Mouse (Mus musculus) heart, embryonic 11.5 days (tissue): Measurements from ENCODE around the gene Pcdh9. TPM values are rescaled to one million over a fixed set of nuclear protein-coding genes. Genes with fewer than 3 reads are reported as not detected.
A peak's percentile ranks its signal among the peaks of the same experiment; 100 is the strongest.

Source experiments
- ATAC-seq: fragments of 200-750 bp; cut with Nextera tagmentation; replicated peaks from 2 replicates; pipeline ENCODE4 v1.8.0; 2017; ENCODE audit warnings: moderate library complexity; ENCODE audit not compliant: insufficient number of reproducible peaks, low FRiP score, low TSS enrichment
- H3K27ac ChIP-seq: fragments of 300-500 bp; sonication (generic); 2 replicates; pipeline ENCODE4 v1.5.1; 2014; ENCODE audit warnings: mild to moderate bottlenecking, low read depth, low read length
- H3K27me3 ChIP-seq: fragments of 300-500 bp; sonication (generic); 2 replicates; pipeline ENCODE4 v1.6.1; 2014; ENCODE audit warnings: mild to moderate bottlenecking, low read length, mixed read lengths; ENCODE audit not compliant: control insufficient read depth, insufficient read depth
- H3K36me3 ChIP-seq: fragments of 300-500 bp; sonication (generic); 2 replicates; pipeline ENCODE4 v1.6.1; 2014; ENCODE audit warnings: mild to moderate bottlenecking, low read length, moderate library complexity, mixed read lengths; ENCODE audit not compliant: control insufficient read depth, insufficient read depth
- H3K4me1 ChIP-seq: fragments of 300-500 bp; sonication (generic); 2 replicates; pipeline ENCODE4 v1.6.1; 2014; ENCODE audit warnings: low read length; ENCODE audit not compliant: control insufficient read depth, insufficient read depth
- H3K4me2 ChIP-seq: fragments of 300-500 bp; sonication (generic); 2 replicates; pipeline ENCODE4 v1.6.1; 2014; ENCODE audit warnings: mild to moderate bottlenecking, moderate library complexity
- H3K4me3 ChIP-seq: fragments of 300-500 bp; sonication (generic); 2 replicates; pipeline ENCODE4 v1.5.1; 2014; ENCODE audit warnings: low read depth, low read length
- H3K9ac ChIP-seq: fragments of 300-500 bp; sonication (generic); 2 replicates; pipeline ENCODE4 v1.6.1; 2014; ENCODE audit warnings: mild to moderate bottlenecking, low read depth, low read length, moderate library complexity
- H3K9me3 ChIP-seq: fragments of 300-500 bp; sonication (generic); replicated peaks from 2 replicates; pipeline ENCODE4 v1.6.1; 2016; ENCODE audit warnings: low read length; ENCODE audit not compliant: control insufficient read depth
- WGBS: fragments of 180-500 bp; shearing (Covaris S2); extraction: QIAGEN DNeasy Blood & Tissue Kit; methylation state at CpG from one replicate; pipeline ENCODE4 v1.1.7; 2014; ENCODE audit not compliant: insufficient replicate concordance; 5-methylcytosine and 5-hydroxymethylcytosine counted together
- polyA plus RNA-seq: library from polyadenylated mRNA; unstranded; fragments of >200 nt; fragmentation: Nextera tagmentation; extraction: Ambion mirVana; gene quantifications from 2 replicates; pipeline ENCODE4 v1.2.1, GENCODE M21; 2014

Gene Pcdh9
- polyA plus RNA-seq, 1 experiment from 2014 or later: 5.6 TPM

DNA sequence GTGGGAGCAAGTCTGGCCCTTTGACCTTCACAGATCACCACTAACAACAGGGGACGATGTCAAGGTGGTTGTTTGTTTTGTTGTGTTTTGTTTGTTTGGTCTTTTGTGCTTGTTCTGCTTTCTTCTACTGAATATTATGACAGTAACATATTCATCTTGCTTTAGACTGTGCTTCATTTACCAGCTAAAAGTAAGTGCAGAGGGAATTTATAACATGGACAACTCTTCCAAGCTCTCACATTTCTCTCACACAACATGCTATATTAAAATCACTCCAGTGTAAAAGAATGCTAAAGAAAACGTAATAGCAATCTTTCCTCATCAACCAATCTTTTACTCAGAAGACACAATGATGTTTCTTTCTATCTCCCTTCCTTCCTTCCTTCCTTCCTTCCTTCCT lies 787.7 kb downstream of the Pcdh9 start:
- H3K36me3 ChIP-seq: no peaks in the 10 kb centered on the region
- no peak overlapping the region for H3K27ac ChIP-seq
- H3K9me3 ChIP-seq: no peaks in the 10 kb centered on the region
- WGBS: 66% methylated on average over 2 of the region's 2 CpGs
- no peaks in the 10 kb centered on the region for H3K27me3 ChIP-seq
- no peaks in the 10 kb centered on the region for H3K4me1 ChIP-seq
- H3K4me3 ChIP-seq: no peak overlapping the region
- ATAC-seq: no peak
- H3K9ac ChIP-seq: no peak overlapping the region
- H3K4me2 ChIP-seq: no peak overlapping the region

DNA sequence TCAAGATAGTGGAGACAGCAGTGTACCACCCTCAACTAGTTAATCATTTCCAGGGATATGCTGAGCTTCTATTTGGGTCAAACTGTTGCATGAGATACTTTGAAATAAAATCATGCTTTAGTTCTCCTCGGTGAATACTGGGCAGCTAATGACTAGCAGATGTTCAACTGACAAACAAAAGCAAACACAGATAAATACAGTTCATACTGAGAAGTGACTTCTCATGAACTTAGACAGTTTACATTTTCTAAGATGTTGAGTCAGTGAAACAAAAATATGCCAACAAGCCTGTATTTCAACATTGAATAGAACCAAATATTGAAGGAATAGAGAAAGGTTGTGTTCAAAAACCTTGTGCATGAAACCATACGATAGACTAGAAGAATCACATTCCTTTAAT lies 795.4 kb downstream of the Pcdh9 start:
- Histone ChIP-seq H3K4me3 (no peak overlapping the region), H3K27ac (no peak overlapping the region), H3K9me3 (no peaks in the 10 kb centered on the region), H3K4me1 (no peaks in the 10 kb centered on the region), H3K9ac (no peak overlapping the region), H3K36me3 (no peaks in the 10 kb centered on the region), H3K27me3 (no peaks in the 10 kb centered on the region), H3K4me2 (no peak overlapping the region)
- ATAC-seq: no peak
- WGBS: 68% methylated on average over 2 of the region's 2 CpGs

GRCm38 (mm10) chr14:93092806-93093205 lies 797.7 kb downstream of the Pcdh9 start:
- Histone ChIP-seq H3K36me3 (no peaks in the 10 kb centered on the region), H3K27me3 (no peaks in the 10 kb centered on the region), H3K4me2 (no peak overlapping the region), H3K9me3 (no peaks in the 10 kb centered on the region), H3K4me3 (no peak overlapping the region), H3K4me1 (no peaks in the 10 kb centered on the region), H3K9ac (no peak overlapping the region), H3K27ac (peak overlapping the region; percentile 71)
- WGBS: 33% methylated on average over 4 of the region's 4 CpGs
- ATAC-seq: peak; percentile 76

DNA sequence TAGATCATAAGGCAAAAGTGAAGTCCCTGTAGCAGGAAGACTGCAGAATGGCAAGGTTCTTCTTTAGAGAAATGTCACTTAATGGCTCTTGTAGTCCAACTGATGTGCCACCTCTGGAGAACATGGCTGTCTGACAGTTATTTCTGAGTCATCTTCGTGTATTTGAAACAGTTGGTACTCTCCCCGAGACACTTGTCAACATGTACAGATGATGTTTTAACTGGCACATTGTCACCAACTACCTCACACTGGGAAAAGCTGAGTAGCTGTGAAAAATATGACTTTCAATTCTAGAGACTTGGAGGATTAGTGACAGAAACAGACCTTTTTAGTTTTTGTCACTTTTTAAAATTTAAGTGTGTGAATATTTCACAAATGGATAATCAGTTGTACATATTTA lies 804.8 kb downstream of the Pcdh9 start:
- H3K36me3 ChIP-seq: no peaks in the 10 kb centered on the region
- no peak overlapping the region for H3K27ac ChIP-seq
- WGBS: 57% methylated on average over 2 of the region's 2 CpGs
- no peaks in the 10 kb centered on the region for H3K4me1 ChIP-seq
- H3K9ac ChIP-seq: no peak overlapping the region
- ATAC-seq: no peak
- no peaks in the 10 kb centered on the region for H3K9me3 ChIP-seq
- no peaks in the 10 kb centered on the region for H3K27me3 ChIP-seq
- H3K4me2 ChIP-seq: no peak overlapping the region
- no peak overlapping the region for H3K4me3 ChIP-seq

DNA sequence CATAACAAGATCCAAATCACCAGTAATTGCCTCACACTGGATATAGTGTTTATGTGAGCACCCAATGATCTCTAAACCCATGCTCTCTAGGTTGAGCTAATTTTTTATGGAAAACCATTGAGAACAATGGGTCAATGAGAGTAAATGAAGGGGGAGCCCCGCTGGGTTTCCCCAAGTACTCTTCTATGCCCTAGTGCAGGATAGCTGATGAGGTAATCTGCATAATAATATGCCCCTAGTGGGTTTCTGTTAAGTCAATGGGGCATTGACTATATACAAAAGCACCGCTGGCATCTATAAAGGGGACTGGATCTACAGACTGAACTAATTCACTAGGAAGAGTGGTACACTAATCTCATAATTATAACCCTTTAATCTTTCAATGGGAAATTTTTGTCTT lies 807.3 kb downstream of the Pcdh9 start:
- WGBS: 35% methylated on average over 2 of the region's 2 CpGs
- Histone ChIP-seq H3K27ac (no peak overlapping the region), H3K36me3 (no peaks in the 10 kb centered on the region), H3K4me3 (no peak overlapping the region), H3K4me2 (no peak overlapping the region), H3K9me3 (no peaks in the 10 kb centered on the region), H3K27me3 (no peaks in the 10 kb centered on the region), H3K4me1 (no peaks in the 10 kb centered on the region), H3K9ac (no peak overlapping the region)
- ATAC-seq: no peak

- no peak for ATAC-seq
- Histone ChIP-seq H3K27ac (no peak overlapping the region), H3K4me1 (no peaks in the 10 kb centered on the region), H3K9me3 (no peaks in the 10 kb centered on the region), H3K9ac (no peak overlapping the region), H3K4me2 (no peak overlapping the region), H3K36me3 (no peaks in the 10 kb centered on the region), H3K27me3 (no peaks in the 10 kb centered on the region), H3K4me3 (no peak overlapping the region)
- 29% methylated on average over 2 of the region's 2 CpGs for WGBS
These were observed 809.6 kb downstream of the Pcdh9 start for GRCm38 (mm10) chr14:93080910-93081309.

- H3K9ac ChIP-seq: no peak overlapping the region
- 61% methylated on average over 2 of the region's 2 CpGs for WGBS
- no peak overlapping the region for H3K27ac ChIP-seq
- H3K27me3 ChIP-seq: no peaks in the 10 kb centered on the region
- H3K4me3 ChIP-seq: no peak overlapping the region
- ATAC-seq: no peak
- H3K4me1 ChIP-seq: no peaks in the 10 kb centered on the region
- no peaks in the 10 kb centered on the region for H3K9me3 ChIP-seq
- no peak overlapping the region for H3K4me2 ChIP-seq
- H3K36me3 ChIP-seq: no peaks in the 10 kb centered on the region
These were observed 814.7 kb downstream of the Pcdh9 start for GRCm38 (mm10) chr14:93075761-93076160.

DNA sequence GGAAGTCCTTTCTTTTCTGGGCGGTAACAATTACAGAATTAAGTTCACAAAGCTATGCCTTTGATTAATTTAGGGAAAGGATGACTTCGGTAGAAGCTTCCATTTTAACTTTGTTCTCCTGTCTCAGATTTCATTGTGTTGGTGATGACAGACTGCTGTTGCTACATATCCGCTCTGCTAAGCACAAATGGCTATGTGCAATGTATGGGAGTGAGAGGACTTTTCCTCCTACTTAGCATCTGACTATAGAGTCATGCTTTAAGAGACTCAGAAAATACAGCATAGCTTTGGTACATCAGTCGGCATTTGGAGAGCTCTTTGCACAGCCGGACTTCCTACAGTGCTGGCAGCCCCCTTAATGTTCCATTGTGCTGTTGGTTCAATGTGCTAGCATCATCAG lies 818.1 kb downstream of the Pcdh9 start:
- Histone ChIP-seq H3K4me1 (no peaks in the 10 kb centered on the region), H3K27me3 (no peaks in the 10 kb centered on the region), H3K4me3 (no peak overlapping the region), H3K9ac (no peak overlapping the region), H3K4me2 (no peak overlapping the region), H3K36me3 (no peaks in the 10 kb centered on the region), H3K27ac (no peak overlapping the region), H3K9me3 (no peaks in the 10 kb centered on the region)
- 74% methylated on average over 5 of the region's 5 CpGs for WGBS
- no peak for ATAC-seq

DNA sequence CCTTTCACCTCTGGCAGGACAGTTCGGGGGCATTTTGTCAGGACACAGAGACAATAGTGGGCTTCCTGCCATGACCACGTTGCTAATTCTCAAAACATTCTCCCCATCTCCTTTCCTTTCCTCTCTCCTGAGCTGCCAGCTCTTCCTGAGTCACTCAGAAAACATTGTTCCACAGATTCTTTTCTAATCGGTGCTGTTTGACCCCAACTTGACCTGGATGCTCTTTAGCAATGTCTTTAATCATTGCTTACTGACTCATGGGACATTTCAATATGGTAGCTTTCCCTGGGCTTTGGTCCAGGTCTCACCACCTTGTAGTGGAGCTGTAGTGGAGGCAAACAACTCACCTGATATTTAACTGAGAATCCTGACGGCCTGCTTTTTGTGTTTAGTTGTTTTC lies 820.3 kb downstream of the Pcdh9 start:
- 39% methylated on average over 4 of the region's 4 CpGs for WGBS
- Histone ChIP-seq H3K9ac (no peak overlapping the region), H3K4me1 (no peaks in the 10 kb centered on the region), H3K9me3 (no peaks in the 10 kb centered on the region), H3K27ac (no peak overlapping the region), H3K4me2 (no peak overlapping the region), H3K27me3 (no peaks in the 10 kb centered on the region), H3K4me3 (no peak overlapping the region), H3K36me3 (no peaks in the 10 kb centered on the region)
- no peak for ATAC-seq
